Mouse (Mus musculus) embryonic facial prominence, embryonic 11.5 days (tissue): ENCODE data around the gene Syt16. TPM values are rescaled to one million over a fixed set of nuclear protein-coding genes. Genes with fewer than 3 reads are reported as not detected.

Experiments used
- ATAC-seq: fragments of 200-750 bp; cut with Nextera tagmentation; replicated peaks from 2 replicates; pipeline ENCODE4 v1.8.0; 2017; ENCODE audit warnings: low read depth; ENCODE audit not compliant: insufficient number of reproducible peaks, low FRiP score, low TSS enrichment
- DNase-seq: peaks from one replicate; pipeline ENCODE4 v3.0.0-alpha.2; 2015; ENCODE audit warnings: low spot score
- H3K27ac ChIP-seq: fragments of 300-500 bp; sonication (generic); replicated peaks from 2 replicates; pipeline ENCODE4 v1.5.1; 2014; ENCODE audit warnings: mild to moderate bottlenecking, low read depth, low read length, control low read depth
- H3K27me3 ChIP-seq: fragments of 300-500 bp; sonication (generic); 2 replicates; pipeline ENCODE4 v1.6.1; 2014; ENCODE audit warnings: mild to moderate bottlenecking, low read length, moderate library complexity, mixed read lengths; ENCODE audit not compliant: control insufficient read depth, insufficient read depth
- H3K36me3 ChIP-seq: fragments of 300-500 bp; sonication (generic); replicated peaks from 2 replicates; pipeline ENCODE4 v1.6.1; 2014; ENCODE audit warnings: low read depth, mild to moderate bottlenecking, low read length, moderate library complexity, mixed read lengths; ENCODE audit not compliant: control insufficient read depth, insufficient read depth
- H3K4me1 ChIP-seq: fragments of 300-500 bp; sonication (generic); 2 replicates; pipeline ENCODE4 v1.6.1; 2014; ENCODE audit warnings: low read length, mixed read lengths; ENCODE audit not compliant: control insufficient read depth, insufficient read depth
- H3K4me2 ChIP-seq: fragments of 300-500 bp; sonication (generic); 2 replicates; pipeline ENCODE4 v1.6.1; 2014; ENCODE audit warnings: low read depth, mild to moderate bottlenecking, control low read depth, low read length, moderate library complexity
- H3K4me3 ChIP-seq: fragments of 300-500 bp; sonication (generic); 2 replicates; pipeline ENCODE4 v1.5.1; 2014; ENCODE audit warnings: low read depth, low read length, control low read depth
- H3K9ac ChIP-seq: fragments of 300-500 bp; sonication (generic); replicated peaks from 2 replicates; pipeline ENCODE4 v1.6.1; 2014; ENCODE audit warnings: mild to moderate bottlenecking, control low read depth, low read length
- H3K9me3 ChIP-seq: fragments of 300-500 bp; sonication (generic); replicated peaks from 2 replicates; pipeline ENCODE4 v1.6.1; 2016; ENCODE audit warnings: mild to moderate bottlenecking, low read length, inconsistent platforms, mixed read lengths; ENCODE audit not compliant: control insufficient read depth
- WGBS: fragments of 180-500 bp; shearing (Covaris S2); extraction: QIAGEN DNeasy Blood & Tissue Kit; methylation state at CpG from one replicate; pipeline ENCODE4 v1.1.7; 2014; 5-methylcytosine and 5-hydroxymethylcytosine counted together
- polyA plus RNA-seq: library from polyadenylated mRNA; unstranded; fragments of >200 nt; fragmentation: Nextera tagmentation; extraction: Ambion mirVana; gene quantifications from 2 replicates; pipeline ENCODE4 v1.2.1, GENCODE M21; 2014

Gene Syt16
- polyA plus RNA-seq, 1 experiment from 2014 or later, result 5.2 TPM

- Histone ChIP-seq H3K36me3 (no peaks in the 10 kb centered on the region), H3K4me1 (no peaks in the 10 kb centered on the region), H3K27me3 (no peaks in the 10 kb centered on the region), H3K27ac (no peak overlapping the region), H3K4me2 (no peak overlapping the region), H3K4me3 (no peak overlapping the region), H3K9ac (no peak overlapping the region), H3K9me3 (no peaks in the 10 kb centered on the region)
- ATAC-seq (no peak), DNase-seq (no peak)
- 79% methylated on average over 3 of the region's 3 CpGs for WGBS
Observed at GRCm38 (mm10) chr12:74173902-74174301, 176.4 kb downstream of the Syt16 start.

- ATAC-seq, result no peak
- 65% methylated on average over 17 of the region's 17 CpGs for WGBS
- H3K4me3 ChIP-seq, result no peak overlapping the region
Observed at GRCm38 (mm10) chr12:74184596-74184995, 187.1 kb downstream of the Syt16 start.

GRCm38 (mm10) chr12:74188243-74188785 is 190.9 kb downstream of the Syt16 start:
- Histone ChIP-seq H3K4me3 (no peak overlapping the region), H3K27me3 (no peaks in the 10 kb centered on the region), H3K4me2 (no peak overlapping the region), H3K4me1 (no peaks in the 10 kb centered on the region), H3K36me3 (no peaks in the 10 kb centered on the region), H3K9ac (no peak overlapping the region), H3K27ac (no peak overlapping the region), H3K9me3 (no peaks in the 10 kb centered on the region)
- 83% methylated on average over 11 of the region's 11 CpGs for WGBS
- DNase-seq (no peak), ATAC-seq (no peak)

More at GRCm38 (mm10) chr12:74184596-74184995, 187.1 kb downstream of the Syt16 start:
- H3K4me2 ChIP-seq, result no peak overlapping the region; the same call in 1 of the 2 replicates
- H3K27ac ChIP-seq, result no peak overlapping the region
- no peaks in the 10 kb centered on the region for H3K27me3 ChIP-seq
- no peaks in the 10 kb centered on the region for H3K9me3 ChIP-seq
- H3K36me3 ChIP-seq, result no peaks in the 10 kb centered on the region
- no peak overlapping the region for H3K9ac ChIP-seq
- DNase-seq, result no peak
- no peaks in the 10 kb centered on the region for H3K4me1 ChIP-seq

- Histone ChIP-seq H3K9me3 (no peaks in the 10 kb centered on the region), H3K4me2 (no peak overlapping the region), H3K36me3 (no peaks in the 10 kb centered on the region), H3K27ac (no peak overlapping the region), H3K27me3 (no peaks in the 10 kb centered on the region), H3K4me3 (no peak overlapping the region), H3K4me1 (no peaks in the 10 kb centered on the region), H3K9ac (no peak overlapping the region)
- DNase-seq, result no peak
- WGBS, result 57% methylated on average over 7 of the region's 7 CpGs
- ATAC-seq, result no peak
Observed at GRCm38 (mm10) chr12:74188815-74189214, 191.4 kb downstream of the Syt16 start.

- no peaks in the 10 kb centered on the region for H3K27me3 ChIP-seq
- H3K9me3 ChIP-seq, result no peaks in the 10 kb centered on the region
- no peak overlapping the region for H3K4me2 ChIP-seq
- no peak for DNase-seq
- ATAC-seq, result no peak
- H3K27ac ChIP-seq, result no peak overlapping the region
- 78% methylated on average over 4 of the region's 4 CpGs for WGBS
- H3K36me3 ChIP-seq, result no peaks in the 10 kb centered on the region
- no peak overlapping the region for H3K4me3 ChIP-seq
- no peaks in the 10 kb centered on the region for H3K4me1 ChIP-seq
- H3K9ac ChIP-seq, result no peak overlapping the region
Observed at GRCm38 (mm10) chr12:74189840-74190239, 192.4 kb downstream of the Syt16 start.

GRCm38 (mm10) chr12:74190297-74190696 is 192.8 kb downstream of the Syt16 start:
- WGBS, result 87% methylated on average over 5 of the region's 5 CpGs
- no peak overlapping the region for H3K27ac ChIP-seq
- no peaks in the 10 kb centered on the region for H3K9me3 ChIP-seq
- no peak overlapping the region for H3K4me2 ChIP-seq
- H3K4me1 ChIP-seq, result no peaks in the 10 kb centered on the region
- H3K36me3 ChIP-seq, result no peaks in the 10 kb centered on the region
- H3K4me3 ChIP-seq, result no peak overlapping the region
- no peak overlapping the region for H3K9ac ChIP-seq
- no peak for ATAC-seq
- no peak for DNase-seq
- no peaks in the 10 kb centered on the region for H3K27me3 ChIP-seq

- ATAC-seq, result no peak
- Histone ChIP-seq H3K4me1 (no peaks in the 10 kb centered on the region), H3K9me3 (no peaks in the 10 kb centered on the region), H3K27me3 (no peaks in the 10 kb centered on the region), H3K9ac (no peak overlapping the region), H3K4me3 (no peak overlapping the region), H3K27ac (no peak overlapping the region), H3K4me2 (no peak overlapping the region), H3K36me3 (no peaks in the 10 kb centered on the region)
- 85% methylated on average over 4 of the region's 4 CpGs for WGBS
- no peak for DNase-seq
Observed at GRCm38 (mm10) chr12:74192552-74192951, 195.1 kb downstream of the Syt16 start.

- Histone ChIP-seq H3K4me2 (no peak overlapping the region), H3K4me1 (no peaks in the 10 kb centered on the region), H3K9me3 (no peaks in the 10 kb centered on the region), H3K36me3 (no peaks in the 10 kb centered on the region), H3K4me3 (no peak overlapping the region), H3K27me3 (no peaks in the 10 kb centered on the region), H3K27ac (no peak overlapping the region), H3K9ac (no peak overlapping the region)
- ATAC-seq (no peak), DNase-seq (no peak)
- WGBS, result 83% methylated on average over 5 of the region's 5 CpGs
Observed at GRCm38 (mm10) chr12:74201410-74201809, 203.9 kb downstream of the Syt16 start.
